Mouse (Mus musculus) brain, embryonic 14.5 days (tissue): ENCODE measurements around the gene Neurl1b.

ENCODE experiments used
- CTCF ChIP-seq: fragments of 200-500 bp; IDR thresholded peaks from 2 replicates; pipeline ENCODE4 v1.5.1; 2012; ENCODE audit warnings: inconsistent platforms, mild to moderate bottlenecking, moderate library complexity, borderline replicate concordance; ENCODE audit not compliant: insufficient read depth, insufficient read length; ENCODE audit errors: extremely low read depth
- POLR2A ChIP-seq: fragments of 200-500 bp; IDR thresholded peaks from 2 replicates; pipeline ENCODE4 v1.6.1; 2012; ENCODE audit warnings: mild to moderate bottlenecking, inconsistent platforms, borderline replicate concordance; ENCODE audit not compliant: poor library complexity, insufficient read depth, insufficient read length, severe bottlenecking; ENCODE audit errors: extremely low read depth

DNA sequence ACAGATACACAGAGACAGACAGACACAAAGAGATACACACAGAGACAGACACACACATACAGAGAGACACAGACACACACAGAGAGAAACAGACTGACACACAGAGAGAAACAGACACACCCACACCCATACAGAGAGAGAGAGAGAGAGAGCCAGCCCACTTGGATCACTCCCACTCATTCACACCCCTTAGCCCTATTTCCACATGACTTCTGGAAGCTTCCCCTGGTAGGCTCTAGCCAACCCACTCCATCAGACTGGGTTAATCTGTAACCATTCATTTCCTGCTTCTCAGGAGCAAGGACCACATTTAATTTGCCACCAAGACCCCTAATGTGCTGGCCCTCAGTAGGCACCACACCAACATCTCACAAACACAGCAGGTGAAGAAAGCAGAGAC, 42.9 kb downstream of the Neurl1b start:
- TF ChIP-seq CTCF (no peak), POLR2A (no peak)
